Mouse (Mus musculus) skeletal muscle tissue, postnatal 0 days (tissue): ENCODE measurements around the gene Kcnmb4. TPM values are rescaled to one million over a fixed set of nuclear protein-coding genes. Genes with fewer than 3 reads are reported as not detected.

Experiments used
- polyA plus RNA-seq: library from polyadenylated mRNA; unstranded; fragments of >200 nt; fragmentation: Nextera tagmentation; extraction: Ambion mirVana; gene quantifications from 2 replicates; pipeline ENCODE4 v1.2.1, GENCODE M21; 2015

The Kcnmb4 gene
- 1.3 and 1.5 TPM in 2 replicates for polyA plus RNA-seq

DNA sequence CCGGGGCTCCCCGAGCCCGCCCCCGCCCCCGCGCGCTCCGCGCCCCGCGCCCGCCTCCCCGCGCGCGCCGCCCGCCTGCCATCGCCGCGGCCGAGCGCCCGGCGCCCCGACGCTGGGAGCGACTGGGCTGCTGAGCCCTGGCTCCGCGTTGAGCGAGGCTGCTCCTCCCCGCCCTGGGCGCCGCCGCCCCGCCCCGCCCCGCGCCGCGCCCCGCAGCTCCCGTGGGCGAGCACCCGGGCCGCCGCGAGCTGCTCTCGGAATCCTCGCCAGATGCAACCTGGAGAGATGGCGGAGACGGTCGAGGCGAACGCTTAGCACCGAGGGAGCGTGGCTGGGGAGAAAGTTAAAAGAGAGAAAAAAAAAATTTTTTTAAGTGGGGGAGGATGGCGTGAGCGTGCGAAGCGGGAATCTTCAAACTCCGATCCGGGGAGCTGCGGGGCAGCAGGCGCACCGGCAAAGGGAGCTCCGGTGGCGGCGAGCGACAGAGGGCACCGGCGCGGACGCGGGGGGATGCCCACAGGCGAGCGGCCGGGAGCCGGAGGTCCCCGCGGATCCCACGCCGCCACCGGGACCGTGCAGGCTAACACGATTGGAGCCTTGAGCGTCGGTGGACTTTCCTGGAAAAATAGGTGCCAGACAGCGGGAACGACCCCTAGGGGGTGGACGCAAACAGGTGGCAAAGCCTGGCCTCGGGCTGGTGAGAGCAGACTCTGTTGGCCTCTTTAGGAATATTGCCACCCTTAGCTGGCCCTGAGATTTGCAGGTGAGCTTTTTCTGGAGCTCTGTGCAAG is at the start of gene Kcnmb4:
TSS of gene Kcnmb4 (minus strand) at position 120 of the 791 bp plus-strand sequence.

Other genes starting within 250 kb of the Kcnmb4 start
- 5.8 and 6.4 TPM in 2 replicates for gene Ptprb, start 198.4 kb downstream of the Kcnmb4 start, polyA plus RNA-seq
- gene Cnot2, start 107.6 kb upstream of the Kcnmb4 start, polyA plus RNA-seq = 44.6 and 47.4 TPM in 2 replicates